Mouse (Mus musculus) left cerebral cortex, postnatal 10 days (tissue): Measurements from ENCODE around the gene Borcs6. TPM values are rescaled to one million over a fixed set of nuclear protein-coding genes. Genes with fewer than 3 reads are reported as not detected.

Source experiments
- DNase-seq, 2 experiments: peaks; one replicate each; pipeline ENCODE4 v3.0.0; 2021 to 2022; ENCODE audit warnings: low spot score in 2 of 2, mixed read lengths in 1 of 2; ENCODE audit errors: extremely low spot score in 1 of 2
- intact Hi-C: fragments of 180-260 bp; cut with DNase I; formaldehyde crosslinking; loops from one replicate; pipeline ENCODE4 v1.15.1; 2025
- total RNA-seq, 2 experiments: library from RNA; stranded (reverse); gene quantifications; 2 replicates each; pipeline ENCODE4 v1.2.3; 2021

Gene Borcs6
- total RNA-seq, 2 experiments from 2014 or later, result 21.9 to 25.5 TPM

DNA sequence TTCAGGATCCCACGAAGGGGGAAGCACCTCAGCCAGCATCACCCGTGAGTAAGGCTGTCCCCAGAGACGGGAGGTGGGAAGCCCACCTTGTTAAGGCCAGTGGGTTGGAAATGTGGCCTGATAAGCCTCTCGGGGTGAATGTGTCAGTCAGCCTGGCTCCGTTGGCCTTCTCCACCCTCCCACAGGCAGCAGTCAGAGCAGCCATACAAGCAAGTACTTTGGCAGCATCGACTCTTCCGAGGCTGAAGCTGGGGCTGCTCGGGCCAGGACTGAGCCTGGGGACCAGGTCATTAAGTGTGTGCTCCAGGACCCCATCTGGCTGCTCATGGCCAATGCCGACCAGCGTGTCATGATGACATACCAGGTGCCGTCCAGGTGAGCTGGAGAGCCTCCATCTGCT lies 48.2 kb downstream of the Borcs6 start:
- intact Hi-C loops, result no loop called here
- no peak for DNase-seq

DNA sequence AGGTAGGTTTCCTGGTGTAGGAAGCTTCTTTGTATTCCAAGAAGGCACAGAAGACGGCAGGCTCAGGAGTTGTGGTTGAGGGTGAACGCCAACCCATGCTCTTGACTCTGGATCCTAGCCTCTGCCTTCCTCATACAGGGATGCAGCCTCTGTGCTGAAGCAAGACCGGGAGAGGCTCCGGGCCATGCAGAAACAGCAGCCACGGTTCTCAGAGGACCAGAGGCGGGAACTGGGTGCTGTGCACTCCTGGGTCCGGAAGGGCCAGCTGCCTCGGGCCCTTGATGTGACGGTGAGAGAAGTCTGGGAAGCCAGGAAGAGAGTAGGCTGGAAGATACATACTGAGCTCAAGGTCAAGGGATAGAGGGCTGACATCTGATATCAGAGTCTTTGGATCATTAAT lies 48.7 kb downstream of the Borcs6 start:
- no peak for DNase-seq
- intact Hi-C loops, result no loop called here

DNA sequence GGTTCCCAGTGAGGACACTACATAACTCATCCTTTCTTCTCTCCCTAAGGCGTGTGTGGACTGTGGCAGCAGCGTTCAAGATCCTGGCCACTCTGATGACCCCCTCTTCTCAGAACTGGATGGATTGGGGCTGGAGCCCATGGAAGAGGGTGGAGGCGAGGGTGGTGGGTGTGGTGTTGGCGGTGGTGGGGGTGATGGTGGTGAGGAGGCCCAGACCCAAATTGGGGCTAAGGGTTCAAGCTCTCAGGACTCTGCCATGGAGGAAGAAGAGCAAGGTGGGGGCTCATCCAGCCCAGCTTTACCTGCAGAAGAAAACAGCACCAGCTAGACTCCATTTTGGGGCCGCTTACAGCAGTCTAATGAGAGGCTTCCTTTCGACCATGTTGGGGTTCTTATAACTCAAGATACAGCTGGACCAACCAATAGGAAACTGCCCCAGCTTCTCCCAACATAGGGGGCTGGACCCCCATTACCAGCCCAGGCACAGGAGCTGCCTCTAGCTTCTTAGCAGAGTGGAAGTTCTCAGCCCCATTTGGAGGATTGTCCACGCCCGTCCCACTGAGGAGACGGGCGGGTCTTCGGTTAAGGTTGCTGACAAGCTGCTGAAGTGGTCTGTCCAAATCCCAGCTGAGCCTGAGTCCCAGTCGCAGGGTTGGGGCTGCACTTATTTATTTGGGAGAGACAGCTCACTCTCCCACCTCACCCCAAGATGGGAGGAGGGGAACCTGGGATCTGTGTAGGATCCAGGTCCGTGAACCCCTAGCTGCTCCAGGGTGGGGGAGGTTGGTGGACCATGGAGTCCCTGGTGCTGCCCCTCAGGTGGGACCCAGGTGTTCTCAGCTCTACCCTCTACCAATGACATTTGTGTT lies 49.7 kb downstream of the Borcs6 start:
- DNase-seq, result no peak
- intact Hi-C loops, result no loop called here

DNA sequence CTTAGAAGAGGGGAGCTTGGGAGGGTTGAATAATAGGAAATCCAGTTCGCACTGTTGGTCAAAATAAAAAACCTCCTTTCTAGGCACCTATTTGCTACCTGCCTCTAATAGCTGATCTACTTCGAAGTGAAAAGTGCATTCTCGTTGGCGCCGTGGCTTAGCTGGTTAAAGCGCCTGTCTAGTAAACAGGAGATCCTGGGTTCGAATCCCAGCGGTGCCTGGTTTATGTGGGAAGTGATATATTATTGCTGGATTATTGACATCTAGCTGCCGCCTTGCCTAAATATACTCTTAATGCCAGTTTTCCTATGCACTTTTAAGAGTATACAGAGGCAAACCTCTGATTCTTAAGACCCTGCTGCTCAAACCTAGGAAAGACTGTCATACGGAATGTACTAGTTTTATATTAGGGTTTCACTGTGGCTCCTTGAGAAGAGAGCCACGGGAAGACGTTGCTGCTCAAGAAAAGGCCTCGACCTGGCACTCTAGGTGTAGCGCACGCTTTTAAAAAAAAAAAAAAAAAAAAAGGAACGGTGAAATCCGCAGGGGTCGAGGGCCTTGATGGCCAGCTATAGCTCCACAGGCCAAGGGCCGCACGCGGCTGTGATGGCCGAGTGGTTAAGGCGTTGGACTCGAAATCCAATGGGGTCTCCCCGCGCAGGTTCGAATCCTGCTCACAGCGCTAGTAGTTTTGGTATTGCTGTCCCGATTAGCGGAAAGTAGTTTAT lies 51.0 kb downstream of the Borcs6 start:
- peak; percentile 88 to 92 for DNase-seq

More for the DNA sequence above, 51.0 kb downstream of the Borcs6 start:
- intact Hi-C loops, result no loop called here

Other genes starting within 250 kb of the Borcs6 start
- 10 to 100 TPM; 91.6 to 95.6 TPM for gene Ndel1, start 187.9 kb upstream of the Borcs6 start, total RNA-seq
- gene Rnf222, start 171.2 kb upstream of the Borcs6 start, total RNA-seq, result not detected
- 100 to 1,000 TPM; 701 to 756 TPM for gene Rpl26, start 158.1 kb upstream of the Borcs6 start, total RNA-seq
- 1 to 10 TPM in 1 of 2 experiments, under 1 TPM in 1; 0.73 to 1.2 TPM for gene Odf4, start 132.6 kb upstream of the Borcs6 start, total RNA-seq
- 10 to 100 TPM; 21.1 to 25.3 TPM for gene Arhgef15, start 102.2 kb upstream of the Borcs6 start, total RNA-seq
- 1 to 10 TPM; 3.2 to 3.6 TPM for gene Slc25a35, start 91.6 kb upstream of the Borcs6 start, total RNA-seq
- gene Rangrf, start 84.5 kb upstream of the Borcs6 start, total RNA-seq, result 10 to 100 TPM; 17.2 to 17.5 TPM
- gene Pfas, start 51.3 kb upstream of the Borcs6 start, total RNA-seq, result 10 to 100 TPM; 24.4 to 28.1 TPM
- 10 to 100 TPM; 48.1 to 49.2 TPM for gene Ctc1, start 43.8 kb upstream of the Borcs6 start, total RNA-seq
- gene Aurkb, start 14.1 kb upstream of the Borcs6 start, total RNA-seq, result 1 to 10 TPM; 3.0 to 3.1 TPM
- gene Tmem107, start 11.1 kb downstream of the Borcs6 start, total RNA-seq, result 10 to 100 TPM; 12.0 to 12.1 TPM
- 1,000 to 10,000 TPM; 1,124 to 1,163 TPM for gene Vamp2, start 28.8 kb downstream of the Borcs6 start, total RNA-seq
- 10 to 100 TPM; 71.2 to 83.9 TPM for gene Per1, start 35.5 kb downstream of the Borcs6 start, total RNA-seq
- under 1 TPM; 0.57 to 0.73 TPM for gene Hes7, start 60.7 kb downstream of the Borcs6 start, total RNA-seq
- gene 9130213A22Rik, start 62.9 kb downstream of the Borcs6 start, total RNA-seq, result under 1 TPM; 0.51 to 0.64 TPM
- gene Aloxe3, start 66.2 kb downstream of the Borcs6 start, total RNA-seq, result 1 to 10 TPM; 8.6 to 10.0 TPM
- under 1 TPM; 0.45 to 0.69 TPM for gene Alox12b, start 97.3 kb downstream of the Borcs6 start, total RNA-seq
- gene Alox8, start 138.1 kb downstream of the Borcs6 start, total RNA-seq, result 1 to 10 TPM; 3.5 to 3.6 TPM
- gene Gucy2e, start 177.3 kb downstream of the Borcs6 start, total RNA-seq, result under 1 TPM; 0.49 to 0.71 TPM